Mouse (Mus musculus) embryonic facial prominence, embryonic 15.5 days (tissue): ENCODE results near the gene Rap2b. TPM values are rescaled to one million over a fixed set of nuclear protein-coding genes. Genes with fewer than 3 reads are reported as not detected.

Experiments
- polyA plus RNA-seq: library from polyadenylated mRNA; unstranded; fragments of >200 nt; fragmentation: Nextera tagmentation; extraction: Ambion mirVana; gene quantifications from 2 replicates; pipeline ENCODE4 v1.2.1, GENCODE M21; 2015

Rap2b gene
- polyA plus RNA-seq, 1 experiment from 2014 or later = 16.1 TPM

Other genes starting within 250 kb of the Rap2b start
- gene B430305J03Rik, start 4.3 kb downstream of the Rap2b start, polyA plus RNA-seq = not detected in 2 replicates